Mouse (Mus musculus): ENCODE data around the gene Krt33b. TPM values are rescaled to one million over a fixed set of nuclear protein-coding genes. Genes with fewer than 3 reads are reported as not detected.

The Krt33b gene
- not detected in 2 replicates for polyA plus RNA-seq (2012; rRNA removed)

DNA sequence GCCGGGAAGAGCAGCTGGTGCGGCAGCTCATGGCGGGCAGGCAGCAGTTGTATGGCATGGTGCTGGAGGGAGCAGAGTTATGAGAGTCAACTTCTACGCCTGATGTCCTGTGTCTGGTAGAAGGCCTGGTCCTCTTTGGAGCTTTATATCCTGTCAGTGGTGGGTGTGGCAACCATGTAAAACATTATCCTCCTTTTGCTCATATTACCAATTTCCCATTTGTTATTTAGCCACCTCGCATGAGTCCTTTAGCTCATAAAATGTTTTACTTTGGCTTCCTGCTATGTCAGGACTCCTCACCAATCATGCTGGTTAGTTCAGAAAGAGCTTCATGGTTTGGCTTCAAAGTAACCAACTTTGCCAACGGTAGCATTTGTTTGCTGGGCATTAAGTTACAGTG lies at the start of gene Krt33b:
Krt33b (minus strand) TSS at position 101 of the 400 bp plus-strand sequence.
- DNase-seq: no peak
- no peaks in the 10 kb centered on the region for H3K4me1 ChIP-seq (ENCODE audit: control insufficient read depth, insufficient read depth, low read length)
- H3K27me3 ChIP-seq (replicated peaks; ENCODE audit: control insufficient read depth, insufficient read depth, low read length): no peaks in the 10 kb centered on the region
- TF ChIP-seq POLR2A (IDR thresholded peaks at IDR 0.05; ENCODE audit: low read depth, low read length) (no peak), CTCF (conservative IDR thresholded peaks at IDR 0.05; ENCODE audit: insufficient read depth, insufficient read length, low read depth, low read length) (no peak)
- H3K4me3 ChIP-seq (ENCODE audit: insufficient read depth, low read depth, low read length): no peak within 1 kb of the TSS
- no peaks in the 10 kb centered on the region for H3K36me3 ChIP-seq (ENCODE audit: control insufficient read depth, insufficient read depth, low read length)
- WGBS: 81% methylated on average over 6 of the region's 6 CpGs
- no peak within 1 kb of the TSS for H3K27ac ChIP-seq (ENCODE audit: insufficient read depth, low read depth, low read length)

GRCm38 (mm10) chr11:100073873-100074272 lies 44.2 kb upstream of the Krt33b start:
- H3K36me3 ChIP-seq (ENCODE audit: control insufficient read depth, insufficient read depth, low read length): no peaks in the 10 kb centered on the region
- 58% methylated on average over 1 of the region's 1 CpGs for WGBS
- no peak for TF ChIP-seq CTCF (conservative IDR thresholded peaks at IDR 0.05; ENCODE audit: insufficient read depth, insufficient read length, low read depth, low read length)
- TF ChIP-seq POLR2A (IDR thresholded peaks at IDR 0.05; ENCODE audit: low read depth, low read length): no peak

DNA sequence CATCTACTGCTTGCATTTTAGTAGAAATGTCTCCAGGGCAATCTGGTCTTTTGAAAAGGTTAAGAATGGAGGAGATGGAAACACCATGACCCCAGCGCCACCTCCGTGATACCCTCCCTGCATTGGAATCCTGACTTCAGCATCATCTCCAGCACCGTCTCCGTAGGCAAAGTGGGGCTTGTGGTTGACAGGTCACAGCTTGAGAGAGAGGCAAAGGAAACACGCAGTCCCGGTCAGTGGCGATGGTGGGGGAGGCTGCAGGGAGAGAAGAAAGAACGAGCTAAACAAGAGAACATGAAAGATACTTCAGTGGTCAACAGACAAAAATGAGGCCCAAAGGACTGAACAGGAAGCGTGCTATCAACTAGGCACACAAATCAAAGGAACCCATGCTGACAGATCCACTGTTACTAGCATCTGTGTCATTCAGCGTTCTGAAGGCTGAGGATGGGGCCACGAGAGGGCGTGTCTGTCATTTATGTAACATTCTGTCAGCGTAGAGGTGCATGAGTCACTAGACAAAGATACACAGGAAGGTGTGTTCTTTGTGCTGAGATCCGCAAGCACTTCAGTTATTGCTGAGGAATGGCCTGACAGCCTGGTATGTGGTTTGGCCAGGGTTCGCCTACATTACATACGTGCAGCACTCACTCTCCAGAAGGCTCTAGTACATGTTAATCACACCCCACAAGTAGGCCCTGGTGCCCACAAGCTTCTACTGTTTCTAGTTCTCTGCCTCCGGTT lies 37.8 kb upstream of the Krt33b start:
- WGBS: 76% methylated on average over 17 of the region's 17 CpGs
- DNase-seq: no peak
- H3K36me3 ChIP-seq (ENCODE audit: control insufficient read depth, insufficient read depth, low read length): no peaks in the 10 kb centered on the region

More at GRCm38 (mm10) chr11:100073873-100074272, 44.2 kb upstream of the Krt33b start:
- no peak for DNase-seq
- Histone ChIP-seq H3K4me3 (ENCODE audit: insufficient read depth, low read depth, low read length) (no peak overlapping the region), H3K27me3 (replicated peaks; ENCODE audit: control insufficient read depth, insufficient read depth, low read length) (no peaks in the 10 kb centered on the region), H3K27ac (ENCODE audit: insufficient read depth, low read depth, low read length) (no peak overlapping the region), H3K4me1 (ENCODE audit: control insufficient read depth, insufficient read depth, low read length) (no peaks in the 10 kb centered on the region)

GRCm38 (mm10) chr11:100066236-100067010 lies 36.8 kb upstream of the Krt33b start:
- no peak overlapping the region for H3K27ac ChIP-seq (ENCODE audit: insufficient read depth, low read depth, low read length)
- no peak for DNase-seq
- no peak overlapping the region for H3K4me3 ChIP-seq (ENCODE audit: insufficient read depth, low read depth, low read length)
- TF ChIP-seq CTCF (conservative IDR thresholded peaks at IDR 0.05; ENCODE audit: insufficient read depth, insufficient read length, low read depth, low read length): no peak
- TF ChIP-seq POLR2A (IDR thresholded peaks at IDR 0.05; ENCODE audit: low read depth, low read length): no peak
- H3K27me3 ChIP-seq (replicated peaks; ENCODE audit: control insufficient read depth, insufficient read depth, low read length): no peaks in the 10 kb centered on the region
- 67% methylated on average over 12 of the region's 12 CpGs for WGBS
- no peaks in the 10 kb centered on the region for H3K36me3 ChIP-seq (ENCODE audit: control insufficient read depth, insufficient read depth, low read length)
- H3K4me1 ChIP-seq (ENCODE audit: control insufficient read depth, insufficient read depth, low read length): no peaks in the 10 kb centered on the region

More for the DNA sequence above, 37.8 kb upstream of the Krt33b start:
- no peaks in the 10 kb centered on the region for H3K27me3 ChIP-seq (replicated peaks; ENCODE audit: control insufficient read depth, insufficient read depth, low read length)
- H3K4me1 ChIP-seq (ENCODE audit: control insufficient read depth, insufficient read depth, low read length): no peaks in the 10 kb centered on the region
- H3K27ac ChIP-seq (ENCODE audit: insufficient read depth, low read depth, low read length): no peak overlapping the region
- TF ChIP-seq CTCF (conservative IDR thresholded peaks at IDR 0.05; ENCODE audit: insufficient read depth, insufficient read length, low read depth, low read length) (no peak), POLR2A (IDR thresholded peaks at IDR 0.05; ENCODE audit: low read depth, low read length) (no peak)
- no peak overlapping the region for H3K4me3 ChIP-seq (ENCODE audit: insufficient read depth, low read depth, low read length)

- DNase-seq: no peak
- Histone ChIP-seq H3K36me3 (ENCODE audit: control insufficient read depth, insufficient read depth, low read length) (no peaks in the 10 kb centered on the region), H3K27ac (ENCODE audit: insufficient read depth, low read depth, low read length) (no peak overlapping the region), H3K4me3 (ENCODE audit: insufficient read depth, low read depth, low read length) (no peak overlapping the region), H3K27me3 (replicated peaks; ENCODE audit: control insufficient read depth, insufficient read depth, low read length) (no peaks in the 10 kb centered on the region), H3K4me1 (ENCODE audit: control insufficient read depth, insufficient read depth, low read length) (no peaks in the 10 kb centered on the region)
- TF ChIP-seq CTCF (conservative IDR thresholded peaks at IDR 0.05; ENCODE audit: insufficient read depth, insufficient read length, low read depth, low read length) (no peak), POLR2A (IDR thresholded peaks at IDR 0.05; ENCODE audit: low read depth, low read length) (no peak)
- WGBS: 46% methylated on average over 8 of the region's 8 CpGs
These were observed 29.2 kb upstream of the Krt33b start for GRCm38 (mm10) chr11:100058875-100059274.

- no peak for DNase-seq
- no peaks in the 10 kb centered on the region for H3K27me3 ChIP-seq (replicated peaks; ENCODE audit: control insufficient read depth, insufficient read depth, low read length)
- no peak overlapping the region for H3K27ac ChIP-seq (ENCODE audit: insufficient read depth, low read depth, low read length)
- no peak overlapping the region for H3K4me3 ChIP-seq (ENCODE audit: insufficient read depth, low read depth, low read length)
- 61% methylated on average over 9 of the region's 9 CpGs for WGBS
- H3K4me1 ChIP-seq (ENCODE audit: control insufficient read depth, insufficient read depth, low read length): no peaks in the 10 kb centered on the region
- no peaks in the 10 kb centered on the region for H3K36me3 ChIP-seq (ENCODE audit: control insufficient read depth, insufficient read depth, low read length)
- no peak for TF ChIP-seq POLR2A (IDR thresholded peaks at IDR 0.05; ENCODE audit: low read depth, low read length)
- no peak for TF ChIP-seq CTCF (conservative IDR thresholded peaks at IDR 0.05; ENCODE audit: insufficient read depth, insufficient read length, low read depth, low read length)
These were observed 26.3 kb upstream of the Krt33b start for GRCm38 (mm10) chr11:100055686-100056655.
